Mouse (Mus musculus): ENCODE results near the gene 4933406M09Rik.

The 4933406M09Rik gene

DNA sequence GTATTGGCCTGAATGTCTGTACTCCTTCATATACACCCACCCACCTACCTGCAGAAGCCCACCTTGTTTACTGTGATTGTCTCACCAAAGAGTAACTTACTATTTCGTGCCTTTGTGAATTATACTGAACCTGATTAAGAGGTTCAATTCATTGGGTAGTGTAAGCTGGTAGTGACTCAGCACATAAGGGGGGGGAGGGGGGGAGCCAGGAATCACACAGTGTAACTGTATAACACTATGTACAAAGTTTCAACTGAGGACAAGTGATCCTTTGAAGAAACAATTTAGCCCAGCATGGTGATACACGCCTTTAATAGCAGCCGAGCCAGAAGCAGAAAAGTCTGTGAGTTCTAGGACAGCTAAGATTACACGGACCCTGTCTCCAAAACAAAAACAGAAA is 47.7 kb downstream of the 4933406M09Rik start:
- DNase-seq (ENCODE audit: low spot score in 2 of 2), result no peak

- no peak for DNase-seq (ENCODE audit: low spot score in 2 of 2)
These were observed 49.7 kb downstream of the 4933406M09Rik start for GRCm38 (mm10) chr1:134435414-134435813.

GRCm38 (mm10) chr1:134440437-134440836 is 54.7 kb downstream of the 4933406M09Rik start:
- DNase-seq (ENCODE audit: low spot score in 2 of 2), result no peak

Data from frontal cortex, postnatal 10 days (tissue).